Mouse (Mus musculus): Measurements from ENCODE around the gene Myo1e. TPM values are rescaled to one million over a fixed set of nuclear protein-coding genes. Genes with fewer than 3 reads are reported as not detected.

Myo1e gene
- polyA plus RNA-seq, 2 experiments, result 1.1 to 1.8 TPM

GRCm38 (mm10) chr9:70257289-70258101 is 50.3 kb downstream of the Myo1e start:
- Histone ChIP-seq H3K4me2 (ENCODE audit: low read depth) (no peak overlapping the region), H3K27ac (no peak overlapping the region), H3K9me3 (ENCODE audit: control insufficient read depth, low read length) (no peaks in the 10 kb centered on the region), H3K9ac (replicated peaks) (no peak overlapping the region), H3K27me3 (ENCODE audit: control insufficient read depth, insufficient read depth, low read length) (no peaks in the 10 kb centered on the region), H3K4me3 (ENCODE audit: insufficient read depth in 1 of 2, low read depth in 2 of 2, low read length in 2 of 2) (no peak overlapping the region), H3K36me3 (replicated peaks; ENCODE audit: control insufficient read depth, insufficient read depth, low read depth) (no peaks in the 10 kb centered on the region), H3K4me1 (replicated peaks; ENCODE audit: control insufficient read depth in 2 of 2, insufficient read depth in 2 of 2, low read length in 1 of 2) (peaks cover 0 to 7% of the 10 kb centered on the region in 2 experiments; a peak in 2 of 4 replicates)
- DNase-seq (ENCODE audit: low read depth in 3 of 3, low spot score in 3 of 3), result no peak
- 26% methylated on average over 13 of the region's 13 CpGs for WGBS (ENCODE audit: insufficient replicate concordance)
- ATAC-seq (ENCODE audit: insufficient read depth), result no peak
- no peak for TF ChIP-seq CTCF (IDR thresholded peaks at IDR 0.05; ENCODE audit: low read depth)
- TF ChIP-seq EP300 (IDR thresholded peaks at IDR 0.05; ENCODE audit: low read depth), result no peak

DNA sequence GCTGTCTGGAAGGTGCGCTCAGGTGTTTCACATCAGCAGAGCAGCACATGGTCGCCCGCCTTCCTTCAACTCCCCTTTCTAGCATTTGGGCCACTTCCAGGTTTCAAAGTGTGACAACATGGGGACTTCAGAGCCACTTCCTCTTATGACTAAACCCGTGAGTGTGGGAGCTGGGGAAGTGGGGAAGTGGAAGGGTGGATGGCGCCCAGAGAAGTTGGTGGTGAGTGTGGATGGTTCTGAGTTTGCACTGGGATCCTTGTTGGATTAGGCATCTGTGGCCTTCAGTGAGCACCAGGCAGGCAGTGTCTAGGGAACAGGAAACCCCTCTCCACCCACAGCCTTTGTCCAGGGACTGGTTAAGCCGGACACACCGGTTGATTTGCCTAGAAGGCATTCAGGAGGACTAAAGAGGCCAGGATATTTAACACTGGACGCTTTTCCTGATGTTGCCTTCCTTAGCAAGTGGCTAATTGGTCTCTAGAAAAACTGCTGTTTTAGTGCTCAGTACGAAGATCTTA is 53.2 kb downstream of the Myo1e start:
- Histone ChIP-seq H3K9ac (replicated peaks) (no peak overlapping the region), H3K27me3 (ENCODE audit: control insufficient read depth, insufficient read depth, low read length) (no peaks in the 10 kb centered on the region), H3K4me2 (ENCODE audit: low read depth) (no peak overlapping the region), H3K27ac (no peak overlapping the region), H3K9me3 (ENCODE audit: control insufficient read depth, low read length) (no peaks in the 10 kb centered on the region), H3K4me1 (replicated peaks; ENCODE audit: control insufficient read depth in 2 of 2, insufficient read depth in 2 of 2, low read length in 1 of 2) (peaks cover 0 to 9% of the 10 kb centered on the region in 2 experiments; a peak in 2 of 4 replicates), H3K4me3 (ENCODE audit: insufficient read depth in 1 of 2, low read depth in 2 of 2, low read length in 2 of 2) (no peak overlapping the region), H3K36me3 (replicated peaks; ENCODE audit: control insufficient read depth, insufficient read depth, low read depth) (no peaks in the 10 kb centered on the region)
- no peak for ATAC-seq (ENCODE audit: insufficient read depth)
- 24% methylated on average over 9 of the region's 9 CpGs for WGBS (ENCODE audit: insufficient replicate concordance)
- TF ChIP-seq CTCF (IDR thresholded peaks at IDR 0.05; ENCODE audit: low read depth) (no peak), EP300 (IDR thresholded peaks at IDR 0.05; ENCODE audit: low read depth) (no peak)
- no peak for DNase-seq (ENCODE audit: low read depth in 3 of 3, low spot score in 3 of 3)

- ATAC-seq (ENCODE audit: insufficient read depth) (no peak), DNase-seq (ENCODE audit: low read depth in 3 of 3, low spot score in 3 of 3) (no peak)
- no peak overlapping the region for H3K27ac ChIP-seq
- no peaks in the 10 kb centered on the region for H3K36me3 ChIP-seq (replicated peaks; ENCODE audit: control insufficient read depth, insufficient read depth, low read depth)
- no peak overlapping the region for H3K4me2 ChIP-seq (ENCODE audit: low read depth)
- H3K9me3 ChIP-seq (ENCODE audit: control insufficient read depth, low read length), result no peaks in the 10 kb centered on the region
- H3K9ac ChIP-seq (replicated peaks), result no peak overlapping the region
- H3K4me1 ChIP-seq (replicated peaks; ENCODE audit: control insufficient read depth in 2 of 2, insufficient read depth in 2 of 2, low read length in 1 of 2), result peaks cover 0 to 9% of the 10 kb centered on the region in 2 experiments; a peak in 2 of 4 replicates
- WGBS (ENCODE audit: insufficient replicate concordance), result 51% methylated on average over 5 of the region's 5 CpGs
- no peak overlapping the region for H3K4me3 ChIP-seq (ENCODE audit: insufficient read depth in 1 of 2, low read depth in 2 of 2, low read length in 2 of 2)
- TF ChIP-seq EP300 (IDR thresholded peaks at IDR 0.05; ENCODE audit: low read depth) (no peak), CTCF (IDR thresholded peaks at IDR 0.05; ENCODE audit: low read depth) (no peak)
- H3K27me3 ChIP-seq (ENCODE audit: control insufficient read depth, insufficient read depth, low read length), result no peaks in the 10 kb centered on the region
Observed at GRCm38 (mm10) chr9:70261646-70262045, 54.5 kb downstream of the Myo1e start.

GRCm38 (mm10) chr9:70263134-70263533 is 56.0 kb downstream of the Myo1e start:
- no peaks in the 10 kb centered on the region for H3K36me3 ChIP-seq (replicated peaks; ENCODE audit: control insufficient read depth, insufficient read depth, low read depth)
- DNase-seq (ENCODE audit: low read depth in 3 of 3, low spot score in 3 of 3) (no peak), ATAC-seq (ENCODE audit: insufficient read depth) (no peak)
- peaks cover 0 to 5% of the 10 kb centered on the region in 2 experiments; a peak in 1 of 4 replicates for H3K4me1 ChIP-seq (replicated peaks; ENCODE audit: control insufficient read depth in 2 of 2, insufficient read depth in 2 of 2, low read length in 1 of 2)
- no peak overlapping the region for H3K4me3 ChIP-seq (ENCODE audit: insufficient read depth in 1 of 2, low read depth in 2 of 2, low read length in 2 of 2)
- H3K27ac ChIP-seq, result no peak overlapping the region
- H3K9ac ChIP-seq (replicated peaks), result no peak overlapping the region
- TF ChIP-seq EP300 (IDR thresholded peaks at IDR 0.05; ENCODE audit: low read depth), result no peak
- no peak for TF ChIP-seq CTCF (IDR thresholded peaks at IDR 0.05; ENCODE audit: low read depth)
- H3K27me3 ChIP-seq (ENCODE audit: control insufficient read depth, insufficient read depth, low read length), result no peaks in the 10 kb centered on the region
- WGBS (ENCODE audit: insufficient replicate concordance), result 25% methylated on average over 8 of the region's 8 CpGs
- H3K9me3 ChIP-seq (ENCODE audit: control insufficient read depth, low read length), result no peaks in the 10 kb centered on the region
- H3K4me2 ChIP-seq (ENCODE audit: low read depth), result no peak overlapping the region

DNA sequence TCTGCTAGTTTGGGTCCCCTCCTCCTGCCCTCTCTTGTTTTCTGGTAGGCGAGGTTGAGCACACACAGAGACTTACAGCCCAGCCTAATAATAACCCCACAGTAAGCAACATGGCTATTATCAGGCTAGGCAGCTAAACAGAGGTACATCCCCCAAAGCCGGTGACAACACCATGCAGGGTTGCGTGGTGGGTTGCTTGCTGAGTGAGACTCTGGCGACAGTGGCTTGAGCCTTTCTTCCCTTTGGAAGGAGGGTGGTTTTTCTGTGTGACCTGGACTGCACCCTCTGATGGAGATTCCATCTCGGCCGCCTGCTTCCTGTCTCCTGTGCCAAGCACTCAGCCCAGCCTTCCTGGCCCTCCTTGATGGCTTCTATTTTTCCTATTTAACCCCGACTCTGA is 56.6 kb downstream of the Myo1e start:
- Histone ChIP-seq H3K9me3 (ENCODE audit: control insufficient read depth, low read length) (no peaks in the 10 kb centered on the region), H3K27me3 (ENCODE audit: control insufficient read depth, insufficient read depth, low read length) (no peaks in the 10 kb centered on the region), H3K4me3 (ENCODE audit: insufficient read depth in 1 of 2, low read depth in 2 of 2, low read length in 2 of 2) (no peak overlapping the region), H3K27ac (no peak overlapping the region), H3K9ac (replicated peaks) (no peak overlapping the region), H3K4me2 (ENCODE audit: low read depth) (no peak overlapping the region), H3K4me1 (replicated peaks; ENCODE audit: control insufficient read depth in 2 of 2, insufficient read depth in 2 of 2, low read length in 1 of 2) (peaks cover 0 to 5% of the 10 kb centered on the region in 2 experiments; a peak in 1 of 4 replicates), H3K36me3 (replicated peaks; ENCODE audit: control insufficient read depth, insufficient read depth, low read depth) (no peaks in the 10 kb centered on the region)
- ATAC-seq (ENCODE audit: insufficient read depth), result no peak
- no peak for DNase-seq (ENCODE audit: low read depth in 3 of 3, low spot score in 3 of 3)
- TF ChIP-seq EP300 (IDR thresholded peaks at IDR 0.05; ENCODE audit: low read depth), result no peak
- TF ChIP-seq CTCF (IDR thresholded peaks at IDR 0.05; ENCODE audit: low read depth), result no peak
- 17% methylated on average over 7 of the region's 7 CpGs for WGBS (ENCODE audit: insufficient replicate concordance)
